Mouse (Mus musculus): ENCODE data around the gene Ccdc63.

- no peak for TF ChIP-seq EP300 (IDR thresholded peaks at IDR 0.05; ENCODE audit: insufficient read depth, low read depth, low read length)
- no peak for TF ChIP-seq CTCF (IDR thresholded peaks at IDR 0.05)
- no peak for TF ChIP-seq POLR2A (IDR thresholded peaks at IDR 0.05; ENCODE audit: insufficient read depth, low read depth, low read length)
Observed at GRCm38 (mm10) chr5:122071997-122072396, 68.6 kb downstream of the Ccdc63 start.

Data from heart, adult 2 months (tissue).